Mouse (Mus musculus): ENCODE measurements at regions not wholly inside any gene's neighbourhood (a gene's known extent, or its start where the extent isn't known, plus 50 kb on each side); places are given as distances from the start of the nearest gene placed in this dataset.

DNA sequence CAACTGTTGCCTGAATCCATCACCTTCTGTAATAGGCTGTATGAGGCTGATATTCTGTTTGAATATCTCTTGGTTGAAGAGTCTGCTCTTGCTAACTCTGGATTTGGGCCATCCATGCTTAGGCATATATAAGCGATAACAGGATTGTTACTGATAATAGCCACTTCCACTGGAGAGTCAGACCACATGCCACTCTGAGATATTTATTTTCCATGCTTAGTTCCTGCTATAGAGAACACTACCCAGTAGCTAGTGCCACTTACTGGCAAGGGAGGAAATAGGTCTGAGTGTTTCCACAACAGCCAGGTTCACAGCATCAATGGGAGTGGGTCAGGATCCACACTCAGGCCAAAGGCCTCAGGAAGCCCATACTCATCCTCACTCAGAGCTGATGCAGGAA, 53.6 kb upstream of the Rack1 start:
- Histone ChIP-seq H3K4me1 (replicated peaks; ENCODE audit: control insufficient read depth, insufficient read depth, low read length) (no peaks in the 10 kb centered on the region), H3K9ac (no peak overlapping the region), H3K27ac (no peak overlapping the region), H3K36me3 (replicated peaks; ENCODE audit: control insufficient read depth, insufficient read depth) (no peaks in the 10 kb centered on the region), H3K4me3 (replicated peaks; ENCODE audit: low read length) (no peak overlapping the region), H3K4me2 (replicated peaks) (no peak overlapping the region), H3K9me3 (ENCODE audit: control insufficient read depth, low read length) (no peaks in the 10 kb centered on the region), H3K27me3 (ENCODE audit: control insufficient read depth, insufficient read depth, low read length) (no peaks in the 10 kb centered on the region)
- DNase-seq (ENCODE audit: low spot score) (no peak), ATAC-seq (ENCODE audit: low FRiP score) (no peak)
- WGBS = 95% methylated on average over 1 of the region's 1 CpGs

DNA sequence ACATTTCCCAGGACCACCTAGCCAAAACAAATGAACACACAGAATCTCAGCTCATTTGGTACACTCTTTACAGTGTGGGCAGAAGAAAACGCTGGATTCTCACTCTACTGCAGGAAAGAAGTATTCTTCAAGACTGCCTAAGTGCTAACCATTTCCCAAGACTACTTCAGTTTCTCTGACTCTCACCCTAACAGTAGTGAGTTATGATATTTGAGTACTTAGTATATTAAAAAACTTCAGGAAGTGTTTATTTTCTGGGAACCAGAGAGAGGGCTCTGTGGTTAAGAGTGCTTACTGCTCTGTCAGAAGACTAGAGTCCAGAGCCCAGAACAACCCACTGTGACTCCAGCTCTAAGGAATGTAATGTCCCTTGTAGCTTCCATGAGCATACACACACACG, 52.1 kb upstream of the Rack1 start:
- H3K27me3 ChIP-seq (ENCODE audit: control insufficient read depth, insufficient read depth, low read length) = no peaks in the 10 kb centered on the region
- H3K36me3 ChIP-seq (replicated peaks; ENCODE audit: control insufficient read depth, insufficient read depth) = no peaks in the 10 kb centered on the region
- no peak overlapping the region for H3K9ac ChIP-seq
- H3K4me2 ChIP-seq (replicated peaks) = no peak overlapping the region
- no peaks in the 10 kb centered on the region for H3K9me3 ChIP-seq (ENCODE audit: control insufficient read depth, low read length)
- 87% methylated on average over 2 of the region's 2 CpGs for WGBS
- H3K27ac ChIP-seq = no peak overlapping the region
- no peak for ATAC-seq (ENCODE audit: low FRiP score)
- H3K4me1 ChIP-seq (replicated peaks; ENCODE audit: control insufficient read depth, insufficient read depth, low read length) = no peaks in the 10 kb centered on the region
- DNase-seq (ENCODE audit: low spot score) = no peak
- no peak overlapping the region for H3K4me3 ChIP-seq (replicated peaks; ENCODE audit: low read length)

Measured in hindbrain, embryonic 14.5 days (tissue).